Mouse (Mus musculus) T-helper 2 cell (primary cell): Measurements from ENCODE around the gene Hmgcll1.
"Not testable (repeated sequence)": the region's sequence is repeated elsewhere in the genome, so short reads cannot be mapped to it uniquely, and the experiment has no call there.

Source experiments
- in situ Hi-C: fragments of 300-600 bp; cut with MboI, MseI; formaldehyde crosslinking; loops from one replicate; pipeline ENCODE4 v1.15.1; 2025; ENCODE audit warnings: high pct_unique_total_duplicates

Hmgcll1 gene

GRCm38 (mm10) chr9:76060935-76061334 lies 46.3 kb downstream of the Hmgcll1 start:
- in situ Hi-C loops: no loop called here

GRCm38 (mm10) chr9:76061492-76061891 lies 46.8 kb downstream of the Hmgcll1 start:
- in situ Hi-C loops: no loop called here

- in situ Hi-C loops: no loop called here
Observed at GRCm38 (mm10) chr9:76064164-76064563, 49.5 kb downstream of the Hmgcll1 start.

GRCm38 (mm10) chr9:76091561-76091960 lies 76.9 kb downstream of the Hmgcll1 start:
- in situ Hi-C loops: no loop called here

- in situ Hi-C loops: no loop called here
Observed at GRCm38 (mm10) chr9:76097221-76097620, 82.6 kb downstream of the Hmgcll1 start.

GRCm38 (mm10) chr9:76099981-76100380 lies 85.3 kb downstream of the Hmgcll1 start:
- in situ Hi-C loops: no loop called here

- in situ Hi-C loops: not testable (repeated sequence)
Observed at GRCm38 (mm10) chr9:76104416-76104815, 89.8 kb downstream of the Hmgcll1 start.

GRCm38 (mm10) chr9:76104846-76105245 lies 90.2 kb downstream of the Hmgcll1 start:
- in situ Hi-C loops: no loop called here

GRCm38 (mm10) chr9:76122888-76123287 lies 108.2 kb downstream of the Hmgcll1 start:
- in situ Hi-C loops: not testable (repeated sequence)

GRCm38 (mm10) chr9:76124249-76124648 lies 109.6 kb downstream of the Hmgcll1 start:
- in situ Hi-C loops: no loop called here

GRCm38 (mm10) chr9:76129353-76129752 lies 114.7 kb downstream of the Hmgcll1 start:
- in situ Hi-C loops: no loop called here

GRCm38 (mm10) chr9:76134042-76134441 lies 119.4 kb downstream of the Hmgcll1 start:
- in situ Hi-C loops: no loop called here

- in situ Hi-C loops: no loop called here
Observed at GRCm38 (mm10) chr9:76138378-76139109, 123.9 kb downstream of the Hmgcll1 start.

GRCm38 (mm10) chr9:76145593-76145992 lies 130.9 kb downstream of the Hmgcll1 start:
- in situ Hi-C loops: no loop called here

- in situ Hi-C loops: no loop called here
Observed at GRCm38 (mm10) chr9:76162446-76162845, 147.8 kb downstream of the Hmgcll1 start.

- in situ Hi-C loops: no loop called here
Observed at GRCm38 (mm10) chr9:76168355-76168754, 153.7 kb downstream of the Hmgcll1 start.

- in situ Hi-C loops: no loop called here
Observed at GRCm38 (mm10) chr9:76172686-76173295, 158.1 kb downstream of the Hmgcll1 start.

- in situ Hi-C loops: no loop called here
Observed at GRCm38 (mm10) chr9:76179221-76179620, 164.6 kb downstream of the Hmgcll1 start.
